12 mouse cellular contexts compared by ENCODE assay signal in genomic region chr4:128913794-128914193, GRCm38 (mm10). TPM values are rescaled to one million over a fixed set of nuclear protein-coding genes. Genes with fewer than 3 reads are reported as not detected.
DNase-seq lines count a peak whose midpoint lies in the region; ATAC-seq and TF ChIP-seq lines count a peak whose summit lies in the region.
"Had no signal": no experiment of that assay in that cellular context is flagged by ENCODE, and none has a peak within 500 bp of the region (broad histone marks: within the 10 kb centered on the region; RNA-seq: fewer than 3 reads in every experiment).

No protein-coding gene starts in this region.

- H3K4me2 ChIP-seq in heart, postnatal 0 days (ENCODE audit: low read depth, low read length): no peak overlapping the region
- no peak overlapping the region for H3K4me2 ChIP-seq in heart, embryonic 12.5 days
- H3K4me2 ChIP-seq in neural tube, embryonic 15.5 days: no peak overlapping the region
- no peak overlapping the region for H3K4me2 ChIP-seq in stomach, postnatal 0 days (replicated peaks; ENCODE audit: low read depth)
- no peak overlapping the region for H3K4me2 ChIP-seq in forebrain, embryonic 13.5 days
- H3K4me2 ChIP-seq: embryonic facial prominence, embryonic 15.5 days had no signal

- no peak overlapping the region for H3K9ac ChIP-seq in heart, postnatal 0 days (replicated peaks; ENCODE audit: low read depth, low read length)
- no peak overlapping the region for H3K9ac ChIP-seq in heart, embryonic 12.5 days
- H3K9ac ChIP-seq in neural tube, embryonic 15.5 days (replicated peaks): no peak overlapping the region
- H3K9ac ChIP-seq in stomach, postnatal 0 days (ENCODE audit: low read length): no peak overlapping the region
- H3K9ac ChIP-seq in forebrain, embryonic 13.5 days: no peak overlapping the region
- H3K9ac ChIP-seq: embryonic facial prominence, embryonic 15.5 days had no signal

- no peaks in the 10 kb centered on the region for H3K36me3 ChIP-seq in heart, postnatal 0 days (replicated peaks; ENCODE audit: control insufficient read depth, insufficient read depth, low read length)
- H3K36me3 ChIP-seq in heart, embryonic 12.5 days: peaks cover 12% of the 10 kb centered on the region
- H3K36me3 ChIP-seq in neural tube, embryonic 15.5 days: peaks cover 27% of the 10 kb centered on the region
- no peaks in the 10 kb centered on the region; the same call in 1 of the 2 replicates for H3K36me3 ChIP-seq in stomach, postnatal 0 days (ENCODE audit: control insufficient read depth, insufficient read depth, low read length)
- peaks cover 15% of the 10 kb centered on the region; the same call in 1 of the 2 replicates for H3K36me3 ChIP-seq in forebrain, embryonic 13.5 days (ENCODE audit: poor library complexity, severe bottlenecking)

- no peak for TF ChIP-seq CTCF in heart, postnatal 0 days (IDR thresholded peaks at IDR 0.05; ENCODE audit: low read depth)
- no peak for TF ChIP-seq CTCF in stomach, postnatal 0 days (IDR thresholded peaks at IDR 0.05; ENCODE audit: low read depth)

- H3K4me3 ChIP-seq in heart, postnatal 0 days (ENCODE audit: low read depth, low read length): no peak overlapping the region
- no peak overlapping the region for H3K4me3 ChIP-seq in heart, embryonic 12.5 days
- H3K4me3 ChIP-seq in neural tube, embryonic 15.5 days (replicated peaks): no peak overlapping the region
- no peak overlapping the region for H3K4me3 ChIP-seq in stomach, postnatal 0 days (ENCODE audit: low read depth, low read length)
- no peak overlapping the region for H3K4me3 ChIP-seq in forebrain, embryonic 13.5 days
- H3K4me3 ChIP-seq: embryonic facial prominence, embryonic 15.5 days had no signal

- peak; percentile 44 for DNase-seq in heart, postnatal 0 days (ENCODE audit: low spot score)
- DNase-seq in neural tube, embryonic 10.5 days (ENCODE audit: extremely low spot score, low spot score): peak; percentile 45
- DNase-seq in embryo, embryonic 9.5 days (ENCODE audit: extremely low spot score): peak; percentile 52
- peak; percentile 39 for DNase-seq in stomach, postnatal 0 days (ENCODE audit: low spot score)
- DNase-seq in heart, adult 11 months: no peak
- DNase-seq: gastrocnemius, postnatal 36 days had no signal

- peaks cover 7% of the 10 kb centered on the region; the same call in 1 of the 2 replicates for H3K4me1 ChIP-seq in heart, postnatal 0 days (ENCODE audit: control insufficient read depth, insufficient read depth)
- peaks cover 8% of the 10 kb centered on the region for H3K4me1 ChIP-seq in heart, embryonic 12.5 days (replicated peaks)
- H3K4me1 ChIP-seq in neural tube, embryonic 15.5 days: no peaks in the 10 kb centered on the region
- H3K4me1 ChIP-seq in stomach, postnatal 0 days (replicated peaks; ENCODE audit: control insufficient read depth, insufficient read depth): no peaks in the 10 kb centered on the region
- peaks cover 10% of the 10 kb centered on the region for H3K4me1 ChIP-seq in forebrain, embryonic 13.5 days

- no peaks in the 10 kb centered on the region for H3K9me3 ChIP-seq in heart, postnatal 0 days (replicated peaks; ENCODE audit: control insufficient read depth, low read length)
- no peaks in the 10 kb centered on the region for H3K9me3 ChIP-seq in heart, embryonic 12.5 days (replicated peaks)
- no peaks in the 10 kb centered on the region for H3K9me3 ChIP-seq in neural tube, embryonic 15.5 days (replicated peaks)
- no peaks in the 10 kb centered on the region for H3K9me3 ChIP-seq in stomach, postnatal 0 days (ENCODE audit: control insufficient read depth, low read length)
- no peaks in the 10 kb centered on the region for H3K9me3 ChIP-seq in forebrain, embryonic 13.5 days (replicated peaks)
- H3K9me3 ChIP-seq: embryonic facial prominence, embryonic 15.5 days had no signal

- TF ChIP-seq EP300 in heart, postnatal 0 days (IDR thresholded peaks at IDR 0.05; ENCODE audit: low read depth): no peak
- no peak for TF ChIP-seq EP300 in stomach, postnatal 0 days (optimal IDR thresholded peaks at IDR 0.05)

- ATAC-seq in heart, postnatal 0 days (ENCODE audit: insufficient read depth, low read depth): peak; percentile 27; the same call in 1 of the 2 replicates
- no peak for ATAC-seq in heart, embryonic 12.5 days (ENCODE audit: insufficient number of reproducible peaks, low FRiP score)
- no peak for ATAC-seq in neural tube, embryonic 15.5 days (ENCODE audit: low FRiP score)
- no peak for ATAC-seq in stomach, postnatal 0 days (ENCODE audit: low FRiP score, low TSS enrichment)
- ATAC-seq in forebrain, embryonic 13.5 days: no peak
- ATAC-seq: inflammation-experienced regulatory T-cells, adult 6 months had no signal

- 20% methylated on average over 4 of the region's 4 CpGs for WGBS in heart, postnatal 0 days
- 14% methylated on average over 4 of the region's 4 CpGs for WGBS in heart, embryonic 12.5 days
- WGBS in neural tube, embryonic 15.5 days: 28% methylated on average over 4 of the region's 4 CpGs
- 23% methylated on average over 4 of the region's 4 CpGs for WGBS in stomach, postnatal 0 days
- WGBS in forebrain, embryonic 13.5 days: 29% methylated on average over 4 of the region's 4 CpGs

- no peak overlapping the region for H3K27ac ChIP-seq in heart, postnatal 0 days (ENCODE audit: low read depth)
- no peak overlapping the region for H3K27ac ChIP-seq in heart, embryonic 12.5 days (ENCODE audit: poor library complexity, severe bottlenecking)
- no peak overlapping the region for H3K27ac ChIP-seq in neural tube, embryonic 15.5 days (replicated peaks)
- H3K27ac ChIP-seq in stomach, postnatal 0 days (replicated peaks): no peak overlapping the region
- H3K27ac ChIP-seq in forebrain, embryonic 13.5 days: no peak overlapping the region
- H3K27ac ChIP-seq: embryonic facial prominence, embryonic 15.5 days; macrophage had no signal

- H3K27me3 ChIP-seq in heart, postnatal 0 days (ENCODE audit: control insufficient read depth, insufficient read depth, low read length): 0 out of 2 replicates have a peak, but pooled peaks cover 9% of the 10 kb centered on the region
- H3K27me3 ChIP-seq in heart, embryonic 12.5 days (replicated peaks): no peaks in the 10 kb centered on the region
- H3K27me3 ChIP-seq in neural tube, embryonic 15.5 days (replicated peaks): 0 out of 2 replicates have a peak, but pooled peaks cover 3% of the 10 kb centered on the region
- H3K27me3 ChIP-seq in stomach, postnatal 0 days (ENCODE audit: control insufficient read depth, insufficient read depth, low read length): no peaks in the 10 kb centered on the region
- H3K27me3 ChIP-seq in forebrain, embryonic 13.5 days: 0 out of 2 replicates have a peak, but pooled peaks cover 8% of the 10 kb centered on the region
- H3K27me3 ChIP-seq: embryonic facial prominence, embryonic 15.5 days had no signal

RNA-seq across cellular contexts. Expression of gene Trim62, which starts 30.4 kb away (rescaled TPM):
- 0.89 and 1.1 TPM in 2 replicates for total RNA-seq in heart, postnatal 0 days (2014; rRNA removed; ENCODE audit: low replicate concordance)
- 0.84 and 0.87 TPM in 2 replicates for polyA plus RNA-seq in heart, postnatal 0 days (2015; fragmentation: Nextera tagmentation; extraction: Ambion mirVana)
- 5.0 and 6.1 TPM in 2 replicates for polyA plus RNA-seq in heart, embryonic 12.5 days (2016; fragmentation: Nextera tagmentation; extraction: Ambion mirVana)
- 20.9 and 25.5 TPM in 2 replicates for polyA plus RNA-seq in neural tube, embryonic 15.5 days (2015; fragmentation: Nextera tagmentation; extraction: Ambion mirVana)
- 2.6 and 3.5 TPM in 2 replicates for polyA plus RNA-seq in stomach, postnatal 0 days (2015; fragmentation: Nextera tagmentation; extraction: Ambion mirVana)
- polyA plus RNA-seq in forebrain, embryonic 13.5 days (2015; fragmentation: Nextera tagmentation; extraction: Ambion mirVana): 6.7 and 7.6 TPM in 2 replicates

RNA-seq across cellular contexts. Expression of gene Azin2, which starts 48.4 kb away (rescaled TPM):
- total RNA-seq in heart, postnatal 0 days (2014; rRNA removed; ENCODE audit: low replicate concordance): 4.8 and 7.7 TPM in 2 replicates
- polyA plus RNA-seq in heart, postnatal 0 days (2015; fragmentation: Nextera tagmentation; extraction: Ambion mirVana): 6.0 and 7.1 TPM in 2 replicates
- 6.8 and 7.4 TPM in 2 replicates for polyA plus RNA-seq in heart, embryonic 12.5 days (2016; fragmentation: Nextera tagmentation; extraction: Ambion mirVana)
- polyA plus RNA-seq in neural tube, embryonic 15.5 days (2015; fragmentation: Nextera tagmentation; extraction: Ambion mirVana): 20.3 and 20.7 TPM in 2 replicates
- 10.8 and 12.3 TPM in 2 replicates for polyA plus RNA-seq in stomach, postnatal 0 days (2015; fragmentation: Nextera tagmentation; extraction: Ambion mirVana)
- polyA plus RNA-seq in forebrain, embryonic 13.5 days (2015; fragmentation: Nextera tagmentation; extraction: Ambion mirVana): 11.3 and 13.5 TPM in 2 replicates
